Mouse (Mus musculus) c-Kit-positive CD71-positive TER-119-positive erythroid progenitor cells, embryonic 14.5 days (primary cell): ENCODE results near the gene Dnajc22.
A peak's percentile ranks its signal among the peaks of the same experiment; 100 is the strongest.

Experiments used
- DNase-seq: peaks from one replicate; pipeline ENCODE4 v3.0.0-alpha.2; 2013; ENCODE audit warnings: low spot score

The Dnajc22 gene

DNA sequence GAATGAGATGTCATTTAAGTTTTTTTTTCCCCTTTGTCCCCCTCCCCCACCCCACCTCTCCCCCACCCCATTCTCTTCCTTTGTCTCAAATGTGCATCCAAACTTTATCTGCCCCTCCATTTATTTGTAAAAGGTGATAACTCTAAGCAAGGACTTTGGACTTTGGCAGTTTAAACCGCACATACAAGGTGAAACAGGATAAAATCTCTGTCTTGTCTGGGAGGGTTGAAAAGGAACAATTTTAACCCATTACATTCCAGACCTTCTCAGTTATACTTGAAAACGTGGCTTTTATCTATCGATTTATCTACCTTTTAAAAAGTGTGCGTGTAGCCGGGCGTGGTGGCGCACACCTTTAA, 22.1 kb downstream of the Dnajc22 start:
- no peak for DNase-seq

DNA sequence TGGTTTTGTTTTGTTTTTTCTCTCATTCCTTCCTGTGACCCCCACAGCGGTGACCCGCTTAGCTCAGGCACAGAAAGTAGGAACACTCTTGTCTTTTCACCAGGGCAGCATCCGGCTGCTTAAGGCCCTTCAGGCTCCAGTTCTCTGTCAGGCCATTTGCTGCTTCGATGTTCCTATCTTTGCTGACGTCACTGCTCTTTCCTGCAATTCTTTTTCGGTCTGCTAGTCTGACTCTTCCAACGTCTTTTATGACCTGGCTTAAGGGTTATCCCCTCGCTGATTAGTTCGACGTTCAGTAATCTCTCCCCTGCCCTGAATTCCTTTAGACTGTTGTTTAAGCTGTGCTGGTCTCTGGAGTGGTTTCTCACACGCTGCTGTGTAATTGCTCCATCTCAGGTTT, 23.6 kb downstream of the Dnajc22 start:
- no peak for DNase-seq

DNA sequence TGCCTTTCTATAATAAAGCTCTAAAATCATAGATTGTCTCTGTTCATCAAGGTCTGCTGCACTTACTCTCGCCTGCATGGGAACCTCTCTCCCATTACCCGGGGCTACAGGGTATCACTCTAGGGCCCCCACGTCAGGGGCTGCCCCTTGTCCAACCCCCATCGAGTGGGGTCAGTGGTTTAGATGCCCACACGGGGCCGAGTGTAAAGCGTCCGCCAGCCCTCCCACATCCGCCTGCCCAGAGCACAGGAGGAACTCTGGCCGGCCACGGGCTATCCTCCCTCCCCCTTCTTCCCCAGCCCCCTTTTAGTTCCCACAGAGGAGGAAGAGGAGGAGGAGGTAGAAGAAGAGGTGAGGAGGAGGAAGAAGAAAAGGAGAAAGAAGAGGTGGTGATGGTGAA, 27.8 kb downstream of the Dnajc22 start:
- DNase-seq = no peak

DNA sequence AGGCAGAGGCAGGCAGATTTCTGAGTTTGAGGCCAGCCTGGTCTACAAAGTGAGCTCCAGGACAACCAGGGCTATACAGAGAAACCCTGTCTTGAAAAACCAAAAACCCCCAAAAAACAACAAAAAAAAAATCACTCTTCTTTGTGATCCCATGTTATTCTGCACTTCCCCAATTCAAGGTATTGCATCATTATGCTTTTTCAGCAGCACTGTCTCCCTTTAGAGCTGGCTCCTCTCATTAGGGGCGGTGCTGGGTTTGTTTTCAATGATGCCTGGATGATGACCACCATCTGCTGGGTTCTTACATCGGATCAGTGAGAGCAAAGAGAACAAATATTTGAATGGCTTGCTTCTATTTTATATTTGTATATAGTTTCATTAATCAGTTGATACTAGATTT, 29.7 kb downstream of the Dnajc22 start:
- DNase-seq = no peak

DNA sequence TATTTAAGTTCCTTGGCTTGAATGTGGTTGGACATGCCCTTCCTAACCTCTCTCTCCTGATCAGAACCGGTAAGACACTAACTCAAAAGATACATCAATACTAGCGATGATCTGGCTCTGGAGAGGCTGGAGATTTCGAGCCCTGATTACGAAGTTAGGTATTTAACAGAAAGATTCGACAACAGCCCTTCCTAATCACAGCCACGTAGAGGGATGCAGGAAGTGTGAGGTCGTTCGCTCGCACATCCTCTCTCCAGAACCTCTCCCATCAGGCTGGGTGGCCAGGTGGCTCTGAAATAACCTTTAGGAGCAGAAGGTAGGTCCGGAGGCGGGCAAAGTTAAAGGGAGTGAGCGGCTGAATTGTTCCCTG, 32.7 kb downstream of the Dnajc22 start, which contains the start of gene Spats2:
TSS of gene Spats2 (plus strand) at position 206 of the 370 bp plus-strand sequence.
- no peak for DNase-seq

DNA sequence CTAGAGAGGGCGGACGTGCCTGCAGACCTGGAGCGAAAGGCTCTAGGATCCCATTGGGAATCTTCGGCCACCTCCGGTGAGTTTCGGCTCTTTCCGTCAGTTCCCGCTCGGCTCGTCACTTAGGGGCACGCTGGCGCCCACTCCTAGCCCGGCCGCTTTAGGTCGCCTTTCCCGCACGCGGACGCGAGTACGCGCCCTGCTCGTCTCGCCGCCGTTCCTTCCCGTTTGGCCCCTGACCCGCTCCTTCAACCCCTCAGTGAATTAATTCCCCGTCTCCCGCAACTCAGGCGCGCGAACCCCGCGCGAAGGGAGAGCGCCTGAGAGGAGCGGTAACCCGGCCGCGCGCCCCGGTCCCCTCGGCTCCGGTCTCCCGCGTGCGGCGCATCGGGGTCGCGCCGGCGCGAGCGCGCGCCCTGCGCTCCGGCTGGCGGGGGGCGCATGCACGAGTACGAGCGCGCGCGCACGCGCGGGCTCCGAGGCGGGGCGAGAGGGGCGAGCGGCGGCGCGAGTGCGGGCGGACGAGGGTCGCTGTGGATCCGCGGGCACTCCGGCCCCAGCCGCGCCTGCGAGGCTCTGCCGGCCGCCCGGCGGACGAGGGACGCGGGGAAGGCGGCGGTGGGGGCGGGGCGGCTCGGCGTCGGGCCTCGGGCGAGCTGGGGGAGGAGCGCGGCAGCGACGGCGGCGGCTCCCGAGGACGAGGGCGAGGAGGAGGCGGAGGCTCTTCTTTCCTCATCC, 33.3 kb downstream of the Dnajc22 start:
- DNase-seq = peak; percentile 40

DNA sequence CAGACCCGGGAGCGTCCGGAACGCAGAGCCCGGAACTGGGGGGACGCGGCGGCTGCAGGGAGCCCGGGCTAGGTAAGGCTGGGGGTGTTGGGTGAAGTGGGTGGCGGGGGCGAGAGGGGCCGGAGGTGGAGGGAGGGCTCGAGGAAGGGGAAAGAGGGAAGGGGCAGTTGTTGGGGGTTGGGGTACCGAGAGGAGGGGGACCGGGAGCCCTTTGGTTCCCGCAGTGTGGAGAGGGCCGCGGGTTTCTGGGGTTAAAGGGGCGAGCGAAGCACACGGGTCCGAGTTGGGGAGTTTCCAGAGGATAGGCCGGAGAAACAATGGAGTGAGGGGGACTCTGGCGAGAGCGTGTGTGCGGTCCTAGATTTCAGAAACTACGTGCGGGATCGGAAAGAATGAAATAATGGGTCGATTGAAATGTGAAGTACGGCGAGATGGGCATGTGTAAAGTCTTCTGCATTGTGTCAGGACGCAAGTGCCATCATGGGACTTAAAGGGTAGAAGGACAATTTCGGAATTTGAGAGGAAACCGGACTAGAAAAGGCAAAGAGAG, 33.9 kb downstream of the Dnajc22 start:
- DNase-seq = no peak

DNA sequence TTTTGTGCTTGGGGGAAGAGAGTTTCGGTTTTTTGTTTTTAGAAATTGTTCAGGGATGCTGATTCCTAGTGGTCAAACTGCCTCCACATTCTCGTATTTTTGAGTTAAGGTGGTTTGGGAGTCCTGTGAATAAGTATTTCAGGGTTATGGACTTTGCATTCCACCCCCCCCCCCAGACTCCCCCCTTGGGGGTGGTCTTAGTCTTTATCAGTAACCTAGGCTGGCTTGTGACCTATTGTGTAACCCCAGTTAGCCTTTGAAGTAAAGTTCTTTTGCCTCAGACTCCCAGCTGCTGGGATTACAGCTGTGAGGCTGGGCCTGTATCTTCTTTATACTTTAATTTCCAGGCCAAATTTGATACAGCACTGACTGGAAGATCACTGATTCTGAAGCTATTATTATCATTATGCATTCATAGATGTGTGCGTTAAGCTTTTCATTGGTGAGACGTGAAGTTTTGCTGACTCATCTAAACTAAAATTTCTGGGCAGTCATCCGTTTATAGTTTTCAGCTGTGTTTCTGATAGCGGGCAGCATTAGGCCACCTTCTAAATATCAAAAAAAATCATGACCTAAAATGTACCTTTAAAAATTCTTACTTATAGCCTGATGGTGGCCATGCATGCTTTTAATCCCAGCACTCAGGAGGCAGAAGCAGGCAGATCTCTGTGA, 35.0 kb downstream of the Dnajc22 start:
- DNase-seq = no peak

DNA sequence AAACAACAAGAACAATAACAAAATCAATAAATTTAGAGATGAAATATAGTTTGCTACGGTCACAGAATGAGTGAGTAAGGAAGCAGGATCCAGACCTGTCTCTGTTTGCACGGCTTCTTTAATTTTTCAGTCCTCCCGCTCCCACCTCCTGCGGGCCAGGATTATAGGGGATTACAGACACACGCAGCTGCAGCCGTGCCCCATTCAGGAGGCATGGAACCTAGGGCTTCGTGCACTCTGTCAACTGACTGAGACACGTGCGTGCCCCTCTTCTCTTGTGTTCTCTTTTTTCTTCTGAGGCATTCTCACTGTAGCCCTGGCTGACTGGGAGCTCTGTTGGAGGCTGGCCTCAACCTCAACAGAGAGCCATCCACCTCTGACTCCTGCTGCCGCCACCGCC, 36.5 kb downstream of the Dnajc22 start:
- DNase-seq = no peak

DNA sequence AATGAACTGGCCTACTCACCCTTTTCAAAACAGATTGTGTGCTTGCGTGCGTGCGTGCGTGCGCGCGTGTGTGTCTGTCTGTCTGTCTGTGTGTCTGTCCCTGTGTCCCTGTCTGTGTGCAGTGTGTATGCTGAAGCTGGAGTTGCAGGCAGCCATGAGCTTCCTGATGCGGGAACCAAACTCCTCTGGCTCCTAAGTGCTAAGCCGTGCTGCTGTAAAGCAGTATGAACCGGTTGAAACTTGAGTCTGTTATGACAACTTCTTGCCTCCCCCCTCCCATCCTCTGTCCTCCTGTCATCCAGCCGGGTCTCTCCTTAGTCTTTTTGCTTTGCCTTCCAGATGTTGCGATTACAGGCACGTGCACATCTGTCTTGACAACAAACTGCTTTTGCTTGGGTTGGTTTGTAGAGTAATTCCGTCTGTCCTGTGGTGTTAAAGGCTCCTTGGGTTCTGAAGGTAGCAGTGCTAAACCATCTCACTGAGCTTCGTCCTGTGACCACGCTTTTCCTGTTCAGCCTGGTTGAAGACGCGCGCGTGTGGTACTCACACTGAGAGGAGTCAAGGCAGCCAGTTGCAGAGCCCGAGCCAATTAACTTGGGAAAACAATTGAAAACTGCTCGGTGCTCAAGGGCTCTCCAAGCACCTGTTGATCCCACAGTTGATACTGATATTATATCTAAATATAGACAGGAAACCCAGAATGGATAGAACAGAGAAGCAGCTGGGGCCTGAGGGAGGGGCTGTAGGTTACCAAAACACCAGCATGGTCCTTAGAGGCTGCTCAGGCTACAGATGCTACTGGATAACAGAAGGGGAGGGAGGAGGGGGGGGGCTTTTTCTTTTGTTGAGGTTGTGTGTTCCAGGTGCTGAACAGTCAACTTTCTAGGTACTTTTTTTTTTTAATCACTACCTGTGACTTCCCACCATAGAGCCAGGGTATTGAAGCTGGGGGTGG, 37.3 kb downstream of the Dnajc22 start:
- no peak for DNase-seq

DNA sequence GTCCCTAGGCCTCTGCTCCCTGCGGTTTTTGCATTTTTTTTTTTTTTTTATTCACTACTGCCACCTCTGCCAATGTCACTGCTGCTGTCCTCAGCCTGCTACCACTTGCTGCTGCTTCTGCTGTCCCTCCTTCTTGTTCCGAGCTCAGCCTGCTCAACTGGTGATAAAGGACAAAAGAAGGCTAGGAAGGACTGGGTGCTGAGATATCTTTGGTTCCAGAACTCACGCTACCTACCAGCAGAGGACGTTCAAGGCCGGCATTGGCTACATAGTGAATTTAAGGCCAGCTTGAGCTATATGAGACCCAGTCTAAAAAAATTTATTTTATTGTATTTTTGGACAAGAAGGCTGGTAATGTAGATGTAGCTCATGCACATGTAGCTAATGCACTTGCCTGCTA, 45.4 kb downstream of the Dnajc22 start:
- peak; percentile 55 for DNase-seq

DNA sequence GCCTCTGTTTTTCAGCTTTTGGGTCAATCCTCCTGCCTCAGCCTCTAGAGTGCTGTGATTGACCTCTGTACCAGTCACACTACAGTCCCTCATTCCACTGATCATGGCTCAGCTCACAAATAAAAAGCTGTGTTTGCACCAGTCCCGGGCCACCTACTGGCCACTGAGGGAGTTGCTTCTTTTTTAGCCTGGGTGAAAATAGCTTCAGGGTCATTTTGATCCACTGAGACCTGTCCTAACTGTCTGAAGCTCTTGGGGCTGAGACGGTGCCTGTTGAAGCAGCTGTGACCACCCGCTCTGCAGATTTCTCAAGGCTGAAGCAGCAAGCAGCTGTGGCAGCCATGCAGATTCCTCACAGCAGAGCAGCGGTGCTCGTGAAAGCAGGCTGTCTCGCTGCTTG, 46.7 kb downstream of the Dnajc22 start:
- DNase-seq = peak; percentile 63

DNA sequence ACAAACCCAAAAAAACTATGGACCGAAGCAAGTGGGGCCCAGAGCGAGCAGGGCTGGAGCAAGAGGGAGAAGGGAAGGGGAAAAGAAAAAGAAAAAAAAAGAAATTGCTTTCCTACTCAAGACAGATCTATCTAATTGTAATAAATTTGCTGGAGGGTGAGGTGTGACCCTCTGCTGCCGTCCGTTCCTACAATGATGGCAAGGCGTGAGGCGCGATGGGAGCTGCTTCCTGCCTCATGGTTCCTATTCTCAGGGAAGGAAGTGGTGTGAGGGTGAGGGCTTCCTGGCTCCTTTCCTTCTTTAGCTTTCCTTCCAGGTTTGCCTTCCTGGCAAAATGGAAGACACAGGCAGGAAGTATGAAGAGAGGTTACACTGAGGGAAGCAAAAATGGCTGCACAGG, 57.5 kb downstream of the Dnajc22 start:
- no peak for DNase-seq

DNA sequence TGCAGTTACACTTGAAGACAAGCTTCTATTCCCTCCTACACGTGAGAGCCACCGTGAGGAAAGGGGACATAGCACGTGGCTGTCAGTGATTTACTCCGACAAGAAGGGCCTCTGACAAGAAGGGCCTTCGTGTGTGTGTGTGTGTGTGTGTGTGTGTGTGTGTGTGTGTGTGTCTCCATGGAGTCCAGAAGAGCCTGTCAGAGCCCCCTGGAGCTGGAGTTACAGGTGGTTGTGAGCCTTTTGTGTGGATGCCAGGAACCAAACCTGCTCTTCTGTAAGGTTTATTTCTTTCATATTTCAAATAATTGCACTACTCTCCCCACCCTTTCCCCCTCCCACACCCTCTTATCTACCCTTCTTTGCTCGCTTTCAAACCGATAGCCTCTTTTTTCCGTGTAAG, 58.4 kb downstream of the Dnajc22 start:
- DNase-seq = no peak

DNA sequence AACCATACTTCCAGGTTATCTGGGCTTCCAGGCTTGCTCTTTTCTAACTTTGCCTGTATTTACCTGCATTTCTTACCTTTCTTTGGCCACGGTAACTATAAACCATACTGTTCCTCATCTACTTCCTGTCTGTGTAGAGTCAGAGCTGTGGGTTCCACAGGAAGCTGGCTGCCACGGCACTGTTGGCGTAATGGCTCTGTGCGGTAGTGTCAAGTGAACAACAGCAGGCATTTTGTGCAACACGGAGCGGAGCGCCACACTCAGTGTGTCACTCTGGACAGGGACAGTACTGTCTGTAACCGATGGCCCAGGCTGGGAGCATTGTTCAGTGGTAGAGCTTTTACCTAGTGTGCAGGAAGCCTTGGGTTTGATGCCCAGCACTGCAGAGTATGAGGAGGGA, 60.5 kb downstream of the Dnajc22 start:
- DNase-seq = no peak
